Mouse (Mus musculus) ovary, adult 18-20 months (tissue): ENCODE data around the gene Qdpr.

ENCODE experiments used
- DNase-seq: peaks from one replicate; pipeline ENCODE4 v3.0.0; 2022; ENCODE audit warnings: low spot score, mixed read lengths

Gene Qdpr

DNA sequence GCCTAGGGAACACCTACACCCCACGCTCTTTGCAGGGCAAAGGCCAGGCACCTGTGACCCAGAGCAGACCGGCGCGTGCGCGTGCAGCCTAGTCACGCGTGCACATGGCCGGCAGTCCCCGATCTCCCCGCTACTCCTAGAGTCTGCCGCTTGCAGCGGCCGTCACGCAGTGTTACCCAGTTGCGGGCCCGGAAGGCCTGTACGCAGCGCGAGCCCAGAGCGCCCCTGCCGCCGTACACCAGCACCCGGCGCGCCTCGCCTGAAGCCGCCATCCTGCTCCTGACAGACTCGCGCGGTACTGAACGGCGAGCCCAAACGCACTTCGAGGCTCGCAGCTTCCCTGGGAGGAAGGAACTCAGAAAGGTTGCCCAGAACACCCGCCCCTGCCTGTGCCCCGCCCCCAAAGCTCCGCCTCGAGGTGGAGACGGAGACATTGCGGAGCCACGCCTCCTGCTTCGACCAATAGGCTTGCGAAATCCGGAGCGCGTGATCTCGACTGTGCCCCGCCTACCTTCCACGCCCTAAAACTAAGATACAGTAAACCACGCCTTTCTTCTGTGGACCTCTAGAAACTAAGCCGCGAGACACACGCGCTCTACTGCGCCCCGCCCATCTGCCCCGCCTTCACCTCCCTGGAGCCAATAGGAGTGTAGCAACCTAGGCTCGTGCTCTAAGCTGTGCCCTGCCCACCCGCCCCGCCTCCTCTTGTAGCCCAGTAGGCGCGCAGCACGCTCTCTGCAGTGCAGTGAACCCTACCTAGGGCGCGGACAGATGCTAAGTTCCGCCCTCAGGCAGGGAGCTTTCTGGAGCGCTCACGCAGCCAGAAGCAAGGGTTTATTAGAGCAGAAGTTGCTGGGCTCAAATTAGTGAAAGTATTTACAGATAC is at the start of gene Qdpr:
Gene Qdpr, minus strand, starts transcription at position 406 of the 886 bp plus-strand sequence.
- peak; percentile 95 for DNase-seq

DNA sequence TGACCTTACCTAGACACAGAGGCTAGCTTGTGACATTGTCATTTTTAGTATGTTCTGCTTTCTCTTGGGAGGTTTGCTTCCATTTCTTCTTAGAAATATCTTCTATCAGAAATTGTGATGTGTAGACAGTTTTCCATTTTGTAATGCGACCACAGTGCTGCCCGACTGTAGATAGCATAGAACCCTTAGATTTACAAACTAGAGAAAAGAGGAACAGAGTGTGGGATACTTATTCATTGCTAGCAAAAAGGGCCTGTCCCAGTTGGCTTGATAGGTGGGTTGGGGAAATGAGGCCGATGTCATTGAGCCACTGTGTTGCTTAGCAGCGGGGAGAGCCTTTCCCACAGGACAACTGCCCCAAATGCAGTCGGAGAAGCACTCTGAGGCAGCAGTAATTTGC is 47.5 kb upstream of the Qdpr start:
- DNase-seq, result no peak

DNA sequence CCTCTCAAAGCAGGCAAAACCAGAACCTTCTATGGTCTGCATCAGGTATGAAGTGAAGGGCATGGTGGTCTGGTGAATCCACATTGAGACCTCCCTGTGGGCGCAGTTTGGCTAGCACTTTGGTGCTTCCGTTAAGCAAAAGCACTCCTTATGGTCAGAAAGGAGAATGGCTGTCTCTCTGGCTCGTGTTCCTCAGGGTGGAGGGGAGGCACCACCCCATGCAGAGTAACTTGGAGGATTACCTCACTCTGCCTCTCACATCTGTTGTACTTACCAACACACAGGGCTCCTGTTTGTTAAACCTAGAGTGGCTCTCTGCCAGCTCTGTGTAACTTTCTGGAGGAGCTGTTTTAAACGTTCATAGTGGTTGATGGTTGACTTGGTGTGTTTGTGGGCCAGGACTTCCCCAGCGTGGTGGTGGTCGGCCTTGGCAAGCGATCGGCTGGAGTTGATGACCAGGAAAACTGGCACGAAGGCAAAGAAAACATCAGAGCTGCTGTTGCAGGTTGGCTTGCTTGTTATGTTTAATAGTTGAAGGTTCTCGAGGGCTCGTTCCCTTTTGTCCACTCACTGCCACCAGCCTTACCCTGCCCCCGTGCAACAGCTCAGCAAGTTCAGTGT is 47.0 kb upstream of the Qdpr start:
- DNase-seq, result no peak

DNA sequence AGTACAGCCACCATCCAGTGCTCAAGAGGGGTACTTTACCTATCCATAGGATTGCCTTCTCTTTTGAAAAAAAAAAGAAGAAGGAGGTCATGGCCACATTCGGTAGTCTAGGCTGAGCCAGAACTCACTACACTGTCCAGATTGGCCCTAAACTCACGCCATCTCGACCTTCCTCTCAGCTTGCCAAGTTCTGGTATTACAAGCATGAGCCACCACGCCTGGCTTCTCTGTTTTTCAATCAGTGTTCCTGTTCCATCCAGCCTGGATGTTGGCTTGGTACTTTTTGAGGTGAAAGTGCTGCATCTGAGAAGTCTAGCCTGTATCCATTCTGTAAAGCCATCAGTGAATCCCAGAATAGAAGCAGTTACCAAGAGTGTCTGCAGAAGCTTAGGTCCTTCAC is 46.4 kb upstream of the Qdpr start:
- no peak for DNase-seq

DNA sequence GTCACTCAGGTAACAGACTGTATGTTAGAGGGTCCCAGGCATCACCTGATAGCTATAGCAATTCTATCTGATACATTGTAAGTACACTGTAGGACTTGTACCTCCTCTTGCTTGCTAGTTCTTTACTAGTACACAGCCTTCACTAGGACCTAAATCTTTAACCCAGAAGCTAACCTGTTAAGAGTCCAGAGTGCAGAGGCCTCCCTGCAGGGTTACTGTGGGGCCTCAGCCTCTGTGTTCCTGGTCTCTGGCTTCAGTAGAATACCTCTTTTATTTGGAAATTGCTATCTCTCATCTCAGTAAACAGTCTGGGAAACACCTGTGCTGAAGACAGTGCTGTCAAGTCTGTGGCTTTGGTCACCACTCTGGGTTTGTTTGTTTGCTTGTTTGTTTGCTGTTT is 46.0 kb upstream of the Qdpr start:
- no peak for DNase-seq

DNA sequence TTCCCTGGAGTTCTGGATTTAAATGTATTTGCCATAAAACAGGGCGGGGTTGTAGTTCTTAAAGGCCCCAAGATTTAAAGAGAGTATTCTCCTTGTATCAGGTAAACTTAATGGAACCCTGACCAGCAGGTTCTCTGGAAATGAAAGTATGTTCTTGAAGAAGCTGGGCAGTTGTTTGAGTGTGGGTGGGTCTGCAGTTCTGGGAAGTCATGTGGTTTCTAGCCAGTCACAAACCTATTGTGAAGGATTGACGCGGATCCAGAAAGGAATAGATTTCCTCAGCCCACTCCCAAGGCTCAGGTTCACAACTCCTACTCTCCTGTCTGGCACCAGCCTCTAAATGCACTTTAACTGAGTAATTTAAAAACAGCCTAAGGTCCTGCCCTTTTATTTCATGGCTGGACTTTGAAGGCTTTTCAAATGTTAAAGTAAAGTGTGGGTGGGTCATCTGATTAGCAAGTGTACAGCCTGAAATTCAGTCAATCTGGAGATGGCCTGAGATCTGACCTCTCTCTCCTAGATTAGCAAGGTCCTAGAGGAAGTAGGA is 45.5 kb upstream of the Qdpr start:
- no peak for DNase-seq

DNA sequence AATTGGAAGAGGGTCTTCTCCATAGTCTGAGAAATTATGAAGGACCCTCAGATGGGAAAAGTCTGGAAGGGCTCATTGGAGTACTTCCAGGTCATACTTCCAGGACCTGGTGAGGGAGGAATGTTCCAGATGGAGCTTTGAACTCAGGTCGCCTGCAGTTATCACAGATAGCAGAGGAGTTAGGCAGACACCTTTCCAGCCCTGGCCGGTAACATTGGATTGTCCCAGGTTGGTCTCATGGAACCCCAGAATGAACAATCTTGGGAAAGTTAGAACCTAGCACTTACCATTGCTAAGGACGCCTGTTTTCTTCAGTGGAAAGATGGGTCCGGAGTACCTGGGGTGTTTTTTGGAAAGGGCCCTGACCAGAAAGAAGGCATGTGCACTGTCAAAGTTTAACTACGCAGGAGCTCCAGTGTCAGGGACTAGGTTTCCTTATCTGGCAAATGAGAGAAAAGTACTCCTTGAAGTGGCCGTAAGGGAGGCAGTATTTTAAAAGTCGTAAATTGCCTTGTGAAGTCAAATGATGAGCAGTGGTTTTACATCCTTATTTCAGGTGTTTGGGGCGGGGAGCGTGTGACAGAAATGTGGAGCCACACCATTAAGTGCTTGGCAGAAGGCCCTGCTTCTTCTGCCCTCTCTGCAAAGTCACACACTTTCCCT is 44.2 kb upstream of the Qdpr start:
- no peak for DNase-seq

DNA sequence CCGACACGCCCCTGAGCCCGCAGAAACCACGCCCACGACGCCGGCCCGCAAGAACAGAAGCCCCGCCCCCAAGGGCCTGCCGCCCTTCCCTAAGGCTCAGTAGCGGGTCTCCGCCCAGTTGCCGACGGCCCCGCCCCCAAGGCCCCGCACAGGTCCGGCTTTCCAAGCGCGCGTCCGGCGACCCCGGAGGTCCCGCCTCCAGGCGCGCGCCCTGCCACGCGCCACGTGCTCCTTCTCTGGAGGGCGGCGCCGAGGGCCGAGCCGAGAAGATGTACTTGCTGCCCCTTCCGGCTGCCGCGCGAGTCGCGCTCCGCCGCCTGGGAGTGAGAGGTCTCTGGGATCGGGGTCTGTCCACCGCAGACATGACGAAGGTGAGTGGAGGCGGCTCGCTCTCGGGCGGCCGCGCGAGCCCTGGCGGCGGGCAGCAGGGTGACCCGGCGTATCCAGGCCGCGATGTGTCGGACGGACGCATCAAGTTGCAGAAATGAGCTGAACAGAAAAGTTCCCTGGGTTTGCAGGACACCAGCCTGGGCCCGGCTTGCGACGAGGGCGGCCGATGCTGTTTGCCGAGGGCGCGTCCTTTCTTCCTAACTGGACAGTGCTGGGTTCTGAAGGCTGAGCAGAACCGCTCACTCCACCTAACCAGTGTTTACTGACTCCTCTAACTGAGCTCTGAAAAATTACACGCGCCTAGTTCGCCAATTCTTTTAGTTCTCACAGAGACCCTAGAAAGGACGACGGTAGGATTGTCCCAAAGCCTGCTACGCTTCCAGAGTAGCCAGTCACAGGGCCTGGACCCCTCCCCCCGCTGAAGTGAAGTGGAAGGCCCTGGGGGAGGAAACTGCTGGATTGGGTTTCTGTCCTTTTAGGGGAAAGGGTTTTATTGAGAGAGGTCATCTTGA is 43.4 kb upstream of the Qdpr start, which contains the start of gene Lap3:
Gene Lap3, plus strand, starts transcription at position 184 of the 902 bp plus-strand sequence.
- DNase-seq, result peak; percentile 99

DNA sequence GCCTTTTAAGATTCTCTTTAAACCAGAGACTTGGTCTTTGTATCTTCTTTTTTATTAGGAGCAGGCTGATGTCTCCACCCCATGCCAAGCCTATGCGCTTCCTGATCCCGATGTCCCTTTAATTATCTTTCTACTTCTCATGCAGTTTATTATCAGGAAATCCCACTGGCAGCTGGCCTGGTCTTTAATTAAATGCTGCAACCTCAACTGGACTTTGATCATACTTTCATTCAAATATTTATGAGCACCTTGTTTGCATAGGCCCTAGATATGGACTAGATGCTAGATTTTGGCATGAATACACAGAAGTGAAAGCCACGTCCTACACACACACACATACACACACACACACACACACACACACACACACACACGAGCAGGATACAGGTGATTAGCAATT is 41.7 kb upstream of the Qdpr start:
- no peak for DNase-seq

DNA sequence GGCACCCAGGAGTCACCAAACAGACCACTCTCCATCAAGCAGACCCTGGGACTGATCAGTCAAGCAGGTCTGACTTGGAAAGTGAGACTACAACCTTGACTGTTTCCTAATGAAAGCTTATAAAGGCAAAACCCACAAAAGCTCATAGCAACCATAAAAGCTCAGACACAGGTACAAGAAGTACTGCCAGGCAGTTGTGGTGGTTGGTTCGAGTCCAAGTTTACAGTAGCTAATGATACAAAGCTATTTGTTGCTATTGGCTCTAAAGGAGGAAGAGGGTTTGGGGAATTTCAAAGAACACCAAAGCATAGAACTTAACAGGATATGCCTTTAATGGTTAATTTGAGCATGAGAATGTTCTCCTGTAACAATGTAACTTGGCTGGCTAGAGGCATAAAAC is 33.6 kb upstream of the Qdpr start:
- no peak for DNase-seq

DNA sequence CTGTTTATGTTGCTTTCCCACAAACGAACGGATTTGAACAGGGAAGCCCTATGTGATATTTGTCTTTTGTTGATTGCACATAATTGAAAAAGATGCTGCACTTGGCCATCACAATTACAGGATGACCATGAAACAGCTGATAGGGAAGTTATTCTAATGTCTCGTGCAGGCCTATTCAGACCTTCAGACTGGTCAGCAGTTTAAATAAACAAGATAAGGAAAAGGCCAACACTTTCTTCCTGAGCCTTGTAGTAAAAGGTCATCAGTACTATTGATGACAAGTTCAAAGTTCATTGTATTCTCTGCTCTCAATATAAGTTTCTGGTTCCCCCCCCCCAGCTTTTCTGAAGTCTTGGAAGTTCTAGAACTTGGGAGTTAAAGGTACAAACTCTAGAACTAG is 32.6 kb upstream of the Qdpr start:
- DNase-seq, result no peak

DNA sequence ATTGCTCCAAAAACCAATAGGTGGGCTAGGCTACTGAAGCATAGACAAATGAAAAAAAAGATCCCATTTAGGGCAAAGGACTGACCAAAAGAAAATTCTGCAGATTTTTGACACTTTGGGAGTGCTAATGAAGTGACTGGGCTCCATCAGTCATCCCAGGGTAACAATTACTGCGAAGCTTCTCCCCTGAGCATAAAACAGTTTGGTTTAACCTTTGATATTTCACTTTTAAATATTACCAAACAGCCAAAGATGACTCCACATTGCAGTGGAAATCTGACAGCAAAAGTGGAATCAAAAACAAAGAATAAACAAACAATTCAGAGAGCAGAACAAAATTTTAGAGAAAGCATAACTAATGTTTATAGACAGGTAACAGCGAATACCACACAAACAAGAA is 31.1 kb upstream of the Qdpr start:
- no peak for DNase-seq

DNA sequence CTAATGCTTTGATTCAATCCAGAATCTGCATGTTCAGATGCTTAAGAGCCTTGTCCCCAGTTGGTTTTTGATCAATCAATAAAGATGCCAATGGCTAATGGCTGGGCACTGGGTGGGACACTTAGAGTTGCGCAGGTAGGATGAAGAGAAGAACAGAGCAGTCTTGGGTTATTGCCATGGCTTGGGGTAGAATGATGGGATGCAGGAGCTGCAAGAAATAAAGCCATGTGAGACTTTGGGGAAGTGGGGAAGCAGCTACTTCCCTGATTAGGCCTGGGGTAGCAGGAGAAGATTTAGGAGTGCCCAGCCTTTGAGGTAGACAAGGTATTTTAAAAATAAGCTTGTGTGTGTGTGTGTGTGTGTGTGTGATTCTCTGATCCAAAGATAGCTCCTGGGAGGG is 30.0 kb upstream of the Qdpr start:
- DNase-seq, result no peak

DNA sequence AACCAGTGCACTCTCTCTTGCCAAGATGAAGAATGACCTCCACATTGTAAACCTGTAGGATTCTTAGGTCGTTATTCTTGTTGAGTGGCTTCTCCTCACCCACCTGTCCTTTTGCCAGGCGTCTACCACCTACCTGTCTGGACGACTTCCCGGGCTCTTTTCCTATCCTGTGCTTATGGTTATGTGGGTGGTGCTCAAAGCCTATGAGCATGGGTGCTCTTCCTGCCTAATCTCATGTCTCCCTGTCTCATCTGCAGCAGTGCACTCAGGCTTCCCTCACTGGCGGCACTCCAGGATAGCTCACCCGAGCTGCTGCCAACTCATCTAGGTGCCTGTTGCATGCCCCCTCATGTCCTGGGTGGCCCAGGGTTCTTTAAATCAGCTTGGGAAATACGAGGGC is 27.6 kb upstream of the Qdpr start:
- DNase-seq, result no peak

DNA sequence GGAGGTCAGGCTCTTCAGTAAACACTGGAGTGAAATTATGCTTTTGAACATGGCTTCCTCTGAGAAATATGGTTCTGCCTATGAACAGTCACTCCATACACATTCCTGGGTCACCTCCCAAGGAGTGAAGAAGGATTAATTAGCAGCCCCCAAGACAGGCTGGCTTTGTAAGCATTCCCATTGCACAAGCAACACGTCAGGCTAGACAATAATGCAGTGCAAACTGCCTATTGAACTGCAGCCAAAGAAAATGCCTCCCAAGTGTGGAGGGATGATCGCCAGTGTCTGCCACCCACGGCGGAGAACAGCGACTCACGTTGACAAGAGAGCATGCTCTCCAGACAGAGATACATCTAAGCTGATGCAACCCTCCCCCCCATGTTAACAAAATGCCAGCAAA is 26.3 kb upstream of the Qdpr start:
- DNase-seq, result no peak

DNA sequence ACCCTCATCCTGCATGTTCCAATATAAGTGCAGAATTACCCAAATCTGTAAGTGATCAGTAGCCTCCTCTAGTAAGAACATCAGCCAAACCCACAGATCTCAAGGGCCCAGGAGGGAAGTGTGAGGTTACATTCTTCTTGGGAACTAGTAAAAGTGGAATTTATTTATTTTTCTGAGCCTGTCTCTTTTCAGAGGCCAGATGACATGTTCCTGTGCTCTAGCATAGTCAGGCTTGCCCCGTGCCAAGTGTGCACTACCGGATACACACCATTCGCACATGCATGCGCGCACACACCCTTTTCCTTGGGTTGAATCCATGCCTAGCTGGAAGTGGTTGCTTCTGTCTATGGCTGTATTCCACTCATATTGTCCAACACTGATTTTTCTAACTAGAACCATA is 25.7 kb upstream of the Qdpr start:
- no peak for DNase-seq

DNA sequence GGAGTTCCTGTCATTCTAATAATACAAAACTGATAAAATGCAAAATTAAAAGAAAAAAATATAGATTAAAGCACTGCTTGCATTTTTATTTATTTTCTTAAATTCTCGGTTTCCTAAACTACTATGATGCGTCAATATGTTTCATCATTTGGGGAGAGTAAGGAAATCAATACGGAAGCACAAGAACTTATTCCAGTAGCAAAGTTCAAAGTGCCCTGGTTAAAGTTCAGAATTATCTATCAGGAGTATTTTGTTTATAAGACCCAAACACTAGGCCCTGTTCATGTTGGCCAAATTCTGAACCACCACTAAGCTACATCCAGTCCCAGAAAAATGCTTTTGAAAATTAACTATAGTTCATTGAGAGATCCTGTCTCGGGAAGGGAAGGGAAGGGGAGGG is 24.7 kb upstream of the Qdpr start:
- DNase-seq, result no peak

DNA sequence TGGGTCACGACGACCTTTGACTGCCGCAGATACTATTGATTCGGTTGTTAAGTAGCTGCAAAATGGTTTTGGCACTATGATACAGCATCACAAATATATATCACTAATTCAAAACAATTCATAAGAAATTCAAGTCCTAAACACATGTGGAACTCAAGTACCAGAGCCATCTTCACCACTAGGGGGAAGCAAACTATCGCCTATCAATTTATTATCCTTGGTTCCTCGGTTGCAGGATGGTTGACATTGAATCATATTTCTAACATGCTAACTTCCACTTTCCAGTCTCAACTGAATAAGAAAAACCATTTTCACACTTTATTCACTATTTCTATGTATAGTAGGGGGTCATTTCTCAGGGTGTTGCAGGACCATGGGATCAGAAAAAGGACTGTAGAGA is 24.2 kb upstream of the Qdpr start:
- no peak for DNase-seq

DNA sequence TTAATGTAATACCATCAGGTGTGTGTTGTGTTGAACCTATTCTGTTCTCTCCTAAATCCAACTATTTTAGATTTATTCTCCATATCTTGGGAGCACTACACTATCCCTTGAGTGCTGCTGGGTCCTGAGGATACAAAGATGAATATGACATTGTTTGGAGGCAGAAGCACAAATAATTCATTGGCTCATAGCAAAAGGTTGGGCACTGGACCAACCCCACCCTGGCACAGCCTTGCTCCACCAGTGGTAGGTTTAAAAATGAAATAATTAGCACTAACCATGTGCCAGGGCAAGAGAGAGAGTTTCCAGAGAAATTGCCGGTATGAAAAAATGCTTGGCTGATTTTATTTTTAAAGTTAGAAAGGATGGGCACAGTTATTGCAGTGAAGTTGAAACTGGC is 23.5 kb upstream of the Qdpr start:
- DNase-seq, result no peak

DNA sequence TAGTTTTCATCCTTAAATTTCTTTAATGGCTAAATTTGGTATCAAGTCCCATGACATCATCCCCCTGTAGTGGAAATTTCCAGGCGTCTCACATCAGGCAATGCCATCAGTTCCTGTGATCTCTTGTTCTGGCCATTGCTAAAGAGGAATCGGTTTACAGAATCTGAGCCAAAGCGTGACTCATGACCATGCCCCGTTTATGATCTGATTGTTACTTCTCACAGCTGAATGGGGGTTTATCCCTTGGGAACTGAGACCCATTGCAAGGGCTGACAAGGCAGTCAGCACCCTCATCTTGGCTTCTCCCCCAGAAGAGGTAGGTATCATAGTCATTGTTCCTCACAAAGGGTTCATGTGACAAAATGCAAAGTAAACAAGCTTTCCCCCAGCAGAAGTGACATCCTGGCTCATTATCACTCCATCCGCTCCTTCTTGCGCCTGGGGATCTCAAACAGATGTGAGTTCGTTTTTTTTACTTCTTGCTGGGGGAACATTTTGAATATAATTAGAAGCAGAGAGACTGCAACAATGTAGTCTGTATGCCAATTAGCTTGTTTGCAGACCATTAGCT is 22.9 kb upstream of the Qdpr start:
- no peak for DNase-seq

DNA sequence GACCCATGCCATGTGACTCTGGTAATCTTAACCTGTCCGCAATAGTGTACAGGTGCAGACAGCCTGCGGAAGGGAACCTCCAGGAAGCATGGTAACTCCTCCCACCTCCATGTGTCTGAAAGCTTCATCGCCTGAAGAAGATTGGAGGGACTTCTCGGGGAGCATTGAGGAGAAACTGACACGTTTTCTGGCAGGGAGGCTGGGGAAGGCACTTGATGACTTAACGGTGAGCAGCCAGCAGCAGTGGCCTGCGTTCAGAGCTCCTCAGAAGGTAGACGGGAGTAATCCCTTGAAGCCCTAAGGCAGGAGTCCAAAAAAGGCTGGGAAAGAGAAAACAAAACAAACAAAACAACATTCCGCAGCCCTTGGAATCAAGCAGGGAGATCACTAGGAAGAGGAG is 4.4 kb upstream of the Qdpr start:
- no peak for DNase-seq
